Mouse (Mus musculus): ENCODE data around the gene Pdzrn3. TPM values are rescaled to one million over a fixed set of nuclear protein-coding genes. Genes with fewer than 3 reads are reported as not detected.

Pdzrn3 gene
- 0.11 TPM in 1 of 2 replicates, not detected in the other for polyA plus RNA-seq (2012; ENCODE audit: low replicate concordance)

DNA sequence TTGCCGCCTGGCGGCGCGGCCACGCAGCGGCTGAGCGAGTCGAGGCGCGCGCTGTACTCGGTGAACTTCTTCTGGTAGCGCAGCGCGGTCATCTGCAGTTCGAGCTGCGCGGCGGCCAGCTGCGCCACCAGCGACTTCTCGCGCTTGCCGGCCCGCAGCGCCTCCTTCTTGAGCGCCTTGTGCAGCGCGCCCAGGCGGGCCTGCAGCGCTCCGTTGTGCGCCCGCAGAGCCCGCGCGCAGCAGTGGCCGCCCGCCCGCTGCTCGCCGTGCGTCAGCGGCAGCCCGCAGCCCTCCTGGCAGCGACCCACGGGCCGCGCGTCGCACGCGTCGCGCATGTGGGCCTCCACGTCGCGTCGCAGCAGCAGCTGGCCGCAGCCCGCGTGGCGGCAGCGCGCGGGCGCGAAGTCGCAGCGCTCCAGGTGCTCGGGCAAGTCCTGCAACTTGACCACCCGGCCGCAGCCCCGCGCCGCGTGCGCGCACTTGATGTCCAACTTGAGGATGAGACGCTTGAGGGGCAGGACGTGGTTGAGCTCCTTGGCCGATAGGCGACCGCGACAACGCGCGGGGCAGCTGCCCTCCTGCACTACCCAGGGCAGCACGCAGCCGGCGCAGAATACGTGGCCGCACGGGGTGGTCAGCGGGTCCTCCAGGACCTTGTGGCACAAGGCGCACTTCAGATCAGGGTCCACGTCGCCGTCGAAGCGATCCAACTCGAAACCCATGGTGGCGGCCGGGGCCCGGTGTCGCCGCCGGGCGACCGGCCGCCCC is at the start of gene Pdzrn3:
Pdzrn3 (minus strand) TSS at position 731 of the 768 bp plus-strand sequence.

Measured in leukemia stem cell, adult 10-12 weeks (primary cell).